Mouse (Mus musculus) gastrocnemius, postnatal 14 days (tissue): Measurements from ENCODE around the gene Cage1. TPM values are rescaled to one million over a fixed set of nuclear protein-coding genes. Genes with fewer than 3 reads are reported as not detected.

ENCODE experiments used
- DNase-seq: peaks from one replicate; pipeline ENCODE4 v3.0.0; 2021; ENCODE audit warnings: mixed read lengths
- intact Hi-C: fragments of 180-260 bp; cut with DNase I; formaldehyde crosslinking; loops from one replicate; pipeline ENCODE4 v1.15.1; 2025; ENCODE audit warnings: low total_unique reads
- long read RNA-seq, 2 experiments: library from polyadenylated mRNA; stranded (forward); transcript quantifications; one replicate each; pipeline ENCODE4 v2.0.0; 2021
- total RNA-seq, 2 experiments: library from RNA; stranded (reverse); gene quantifications; 2 replicates each; pipeline ENCODE4 v1.2.3; 2021

The Cage1 gene
- total RNA-seq = under 1 TPM; 0.51 to 0.98 TPM
- long read RNA-seq, experiment 1, partial matches to known transcripts = 0 of 2 reads
- long read RNA-seq, experiment 1, other reads (novel, unspliced or antisense) = 2 of 2 reads
- long read RNA-seq, experiment 2, partial matches to known transcripts = 0 of 3 reads
- long read RNA-seq, experiment 2, other reads (novel, unspliced or antisense) = 3 of 3 reads

GRCm38 (mm10) chr13:38037044-38037687 lies at the start of gene Cage1:
Gene Cage1 (minus strand): TSS chr13:38037069.
- intact Hi-C loops = no loop called here
- peak; percentile 95 for DNase-seq

DNA sequence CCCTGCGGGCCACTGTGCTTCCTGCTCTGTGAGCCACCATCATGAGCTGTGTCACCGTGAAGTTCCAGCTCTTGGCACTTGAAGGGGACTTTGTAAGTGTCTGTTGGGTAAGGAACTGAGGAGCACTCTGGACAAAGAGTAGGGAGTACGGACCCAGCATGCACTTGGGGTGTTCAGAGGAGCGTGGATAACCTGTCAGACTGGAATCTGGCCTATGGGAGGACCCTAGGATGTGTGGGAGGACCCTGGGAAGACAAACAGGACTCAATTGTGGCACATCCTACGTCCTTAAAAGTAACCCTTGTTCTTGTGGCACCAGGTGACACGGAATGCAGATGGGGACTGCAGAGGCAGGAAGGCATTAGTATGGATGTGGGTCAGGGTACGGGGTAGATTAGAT lies 44.3 kb upstream of the Cage1 start:
- intact Hi-C loops = no loop called here
- DNase-seq = no peak

GRCm38 (mm10) chr13:38080725-38081124 lies 43.9 kb upstream of the Cage1 start:
- intact Hi-C loops = no loop called here
- DNase-seq = no peak

DNA sequence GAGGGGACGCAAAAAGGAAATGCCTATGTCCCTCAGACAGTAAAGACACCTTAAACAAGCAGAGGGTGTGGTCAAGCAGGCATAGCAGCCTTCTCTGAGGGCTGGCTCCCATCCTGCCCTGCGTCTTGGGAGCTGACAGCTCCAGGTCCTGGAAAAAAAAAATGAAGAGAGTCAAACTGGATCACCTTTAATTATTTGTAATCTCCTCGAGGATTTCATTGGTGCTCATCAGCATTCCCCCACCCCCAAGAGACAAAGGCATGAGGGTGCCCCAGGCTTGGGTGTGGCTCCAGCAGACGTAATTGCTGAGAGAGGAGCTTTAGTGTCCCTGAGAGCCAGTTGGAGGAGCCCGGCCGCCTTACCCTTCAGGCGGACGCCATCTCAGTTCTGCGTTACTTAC lies 43.1 kb upstream of the Cage1 start:
- intact Hi-C loops = no loop called here
- no peak for DNase-seq

GRCm38 (mm10) chr13:38079366-38079765 lies 42.5 kb upstream of the Cage1 start:
- intact Hi-C loops = no loop called here
- no peak for DNase-seq

DNA sequence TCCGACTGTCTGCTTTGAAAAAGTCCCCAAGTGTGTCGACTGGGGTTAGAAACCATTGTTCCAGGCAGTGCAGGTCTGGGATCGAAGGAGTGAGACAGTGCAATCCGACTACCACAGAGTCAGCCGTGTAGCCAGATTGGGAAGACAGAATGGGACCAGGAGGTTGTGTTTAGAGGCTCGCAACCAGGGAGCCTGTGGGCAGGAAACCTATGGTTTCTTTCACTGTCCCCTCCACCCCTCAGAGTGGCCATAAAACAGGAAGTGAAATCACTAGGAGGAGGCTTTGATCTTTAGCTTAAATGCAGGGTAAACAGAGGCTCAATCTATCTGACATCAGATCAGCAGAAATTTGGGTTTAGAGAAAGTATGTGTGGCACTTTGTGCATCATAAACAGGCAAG lies 42.0 kb upstream of the Cage1 start:
- intact Hi-C loops = no loop called here
- DNase-seq = no peak

GRCm38 (mm10) chr13:38077113-38077512 lies 40.2 kb upstream of the Cage1 start:
- intact Hi-C loops = no loop called here
- DNase-seq = no peak

DNA sequence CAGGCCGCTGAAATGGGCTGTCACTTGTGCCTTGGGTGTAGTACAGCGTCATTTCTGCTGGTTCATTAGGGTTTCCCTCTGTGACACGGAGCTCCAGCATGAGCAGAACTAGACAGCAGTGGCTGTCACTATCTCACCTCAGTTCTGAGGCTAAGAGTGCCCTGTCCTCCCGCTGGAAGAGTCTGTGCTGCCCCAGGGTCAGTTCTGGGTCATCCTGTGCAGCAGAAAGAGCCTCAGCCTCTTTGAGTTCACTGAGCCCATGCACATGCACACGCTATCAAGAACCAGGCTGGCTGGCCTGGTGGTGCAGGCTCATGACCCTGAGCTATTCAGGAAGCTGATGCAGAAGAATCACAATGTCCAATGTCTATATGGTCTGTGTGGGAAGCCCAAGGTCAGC lies 37.5 kb upstream of the Cage1 start:
- intact Hi-C loops = no loop called here
- no peak for DNase-seq

DNA sequence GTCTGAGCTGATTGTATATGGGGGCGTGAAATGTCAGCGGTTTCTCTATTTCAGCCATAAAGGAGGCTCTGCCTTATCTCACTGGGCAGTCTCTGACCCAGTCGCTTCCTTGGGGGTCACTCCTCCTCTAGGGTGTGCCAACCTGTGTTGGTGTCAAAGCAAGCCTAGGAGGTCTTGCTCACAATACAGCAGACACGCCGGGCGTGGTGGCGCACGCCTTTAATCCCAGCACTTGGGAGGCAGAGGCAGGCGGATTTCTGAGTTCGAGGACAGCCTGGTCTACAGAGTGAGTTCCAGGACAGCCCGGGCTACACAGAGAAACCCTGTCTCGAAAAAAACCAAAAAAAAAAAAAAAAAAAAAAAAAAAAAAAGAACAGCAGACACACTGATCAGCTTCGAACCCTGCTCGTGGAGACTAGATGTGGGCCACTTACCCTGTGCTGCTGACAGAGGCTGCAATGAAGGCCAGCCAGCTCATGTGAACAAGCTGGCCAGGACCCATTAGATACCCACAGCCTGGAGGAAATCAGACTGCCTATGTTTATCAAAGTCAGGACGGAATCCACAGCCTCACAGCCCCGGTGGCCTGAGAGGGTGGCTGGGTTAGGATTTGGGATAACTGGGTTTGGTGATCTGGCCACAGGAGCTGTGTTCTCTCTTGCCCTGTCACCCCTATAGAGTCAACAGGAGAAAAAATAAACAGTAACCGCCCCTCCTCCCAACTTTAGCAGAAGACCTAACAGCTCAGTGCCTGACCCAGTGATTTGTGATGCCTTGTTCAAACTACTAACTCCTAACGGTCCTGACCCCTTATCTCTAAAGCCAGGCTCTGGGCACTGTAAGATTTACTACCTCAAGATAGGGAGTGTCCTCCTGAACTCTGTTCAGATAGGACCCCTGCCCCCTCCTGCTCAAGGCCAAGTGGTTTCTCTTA lies 36.8 kb upstream of the Cage1 start:
- intact Hi-C loops = no loop called here
- no peak for DNase-seq

DNA sequence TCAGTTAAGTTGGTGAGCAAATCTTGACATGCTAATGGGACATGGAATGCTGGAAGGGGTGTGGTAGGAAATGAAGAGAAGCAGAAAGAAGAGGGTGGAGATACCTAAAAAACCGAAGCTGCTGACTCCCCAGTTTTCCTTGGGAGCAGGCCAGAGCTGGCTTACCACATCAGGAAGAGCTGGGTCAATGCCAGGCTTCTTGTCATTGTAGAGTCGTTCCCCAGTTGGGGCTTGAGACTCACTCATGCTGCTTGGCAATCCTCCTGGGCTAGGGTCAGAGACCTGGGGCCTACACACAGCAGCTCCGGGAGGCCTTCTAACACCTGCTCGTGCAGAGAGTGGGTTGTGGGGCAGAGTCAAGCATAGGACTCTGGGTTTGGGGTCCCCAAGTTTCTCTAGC lies 34.1 kb upstream of the Cage1 start:
- DNase-seq = no peak
- intact Hi-C loops = no loop called here

DNA sequence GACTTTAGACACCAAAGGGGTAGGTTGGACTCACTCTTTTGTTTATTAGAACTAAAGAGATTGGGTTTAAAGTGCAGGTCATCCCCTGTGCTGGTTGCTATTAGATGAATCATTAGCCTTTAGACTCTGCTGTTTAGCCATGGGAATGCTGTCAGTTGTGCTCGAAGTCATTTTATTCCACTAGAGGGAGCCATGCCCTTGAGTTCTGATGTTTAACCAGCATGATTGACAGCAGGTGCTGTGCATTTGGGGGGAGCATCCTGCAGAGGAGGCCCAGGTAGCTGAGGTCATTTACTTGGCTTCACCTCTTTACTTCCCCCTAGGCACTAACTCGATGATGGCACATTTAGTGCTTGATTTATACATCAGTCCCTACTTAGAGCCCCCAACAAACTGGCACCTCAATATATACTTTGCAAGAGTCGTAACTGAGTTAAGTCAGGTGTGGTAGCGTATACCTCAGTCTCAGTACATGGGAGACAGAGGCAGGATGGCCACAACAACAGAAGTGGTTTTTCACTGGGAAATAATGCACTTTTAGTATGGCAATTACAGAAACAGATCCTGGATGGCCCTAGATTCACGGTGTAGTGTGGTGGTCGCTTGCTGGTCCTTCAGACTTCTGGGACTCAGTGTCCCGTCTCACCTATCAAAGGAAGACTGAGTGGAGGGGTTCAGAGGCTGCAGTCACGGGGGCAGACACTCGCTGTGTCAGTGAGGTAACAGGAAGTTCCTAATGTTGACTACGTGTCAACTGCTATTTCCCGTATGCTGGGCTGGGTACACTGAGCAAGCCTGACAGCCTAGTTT lies 28.2 kb upstream of the Cage1 start:
- peak; percentile 19 for DNase-seq
- intact Hi-C loops = loop anchor here (10.0 kb wide), 2 partner anchors 140 to 520 kb away; partner anchors contain the start of gene Snrnp48

- DNase-seq = no peak
- intact Hi-C loops = loop anchor here (10.0 kb wide), 2 partner anchors 142 to 522 kb away; partner anchors contain the start of gene Snrnp48
Measured at GRCm38 (mm10) chr13:38062678-38063077, 25.8 kb upstream of the Cage1 start.

GRCm38 (mm10) chr13:38049888-38050287 lies 13.0 kb upstream of the Cage1 start:
- intact Hi-C loops = no loop called here
- no peak for DNase-seq

GRCm38 (mm10) chr13:38037811-38038210 lies 942 bp upstream of the Cage1 start:
- DNase-seq = no peak
- intact Hi-C loops = no loop called here

DNA sequence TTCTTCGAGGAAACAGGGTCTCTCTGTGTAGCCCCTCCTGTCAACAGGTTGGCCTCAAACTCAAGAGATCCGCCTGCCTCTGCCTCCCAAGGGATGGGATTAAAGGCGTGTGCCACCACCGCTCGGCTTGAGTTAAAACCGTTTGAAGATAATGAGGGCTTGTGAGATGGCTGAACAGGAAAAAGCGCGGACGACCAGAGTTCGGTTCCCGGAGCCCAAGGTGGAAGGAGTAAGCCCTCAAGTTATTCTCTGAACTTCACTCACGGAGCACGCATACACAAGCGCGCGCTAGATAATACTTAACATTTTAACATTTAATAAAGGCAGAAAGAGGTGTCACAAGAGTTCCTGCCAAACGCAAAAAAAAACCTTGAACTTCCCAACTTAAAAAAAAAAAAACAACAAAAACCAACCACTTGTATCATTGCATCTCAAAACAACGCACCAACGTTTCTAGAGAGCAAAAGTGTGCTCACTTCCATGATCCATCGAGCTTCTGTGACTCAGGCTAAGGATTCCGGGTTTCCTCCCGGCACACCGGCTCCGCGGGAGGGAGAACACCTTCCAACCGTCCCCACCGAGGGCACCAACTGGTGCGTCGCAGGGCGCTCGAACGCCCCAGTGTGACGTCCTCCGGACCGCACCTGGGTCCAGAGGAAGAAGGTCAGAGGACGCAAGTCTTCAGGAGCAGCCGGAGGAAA lies 376 bp downstream of the Cage1 start, which contains the start of gene Riok1:
Riok1 (plus strand) TSS at position 653 of the 701 bp plus-strand sequence.
- intact Hi-C loops = no loop called here
- DNase-seq = no peak

GRCm38 (mm10) chr13:38028407-38028806 lies 8.5 kb downstream of the Cage1 start:
- intact Hi-C loops = no loop called here
- DNase-seq = no peak

GRCm38 (mm10) chr13:38027618-38028248 lies 9.1 kb downstream of the Cage1 start:
- intact Hi-C loops = no loop called here
- no peak for DNase-seq

- intact Hi-C loops = no loop called here
- no peak for DNase-seq
Measured at GRCm38 (mm10) chr13:38025874-38026273, 11.0 kb downstream of the Cage1 start.
